In genomic region chr15:78260668-78261333, GRCm38 (mm10) we compare ENCODE assay signal across 23 mouse cellular contexts. TPM values are rescaled to one million over a fixed set of nuclear protein-coding genes. Genes with fewer than 3 reads are reported as not detected.
A peak's percentile ranks its signal among the peaks of the same experiment; 100 is the strongest.
DNase-seq lines count a peak whose midpoint lies in the region; ATAC-seq lines count a peak whose summit lies in the region.
"Had no signal": no experiment of that assay in that cellular context is flagged by ENCODE, and none has a peak within 500 bp of the region (broad histone marks: within the 10 kb centered on the region; RNA-seq: fewer than 3 reads in every experiment).

No protein-coding gene starts in this region.

- ATAC-seq in heart, embryonic 12.5 days (ENCODE audit: insufficient number of reproducible peaks, low FRiP score), result peak; percentile 85
- peak; percentile 91 for ATAC-seq in liver, embryonic 11.5 days (replicated peaks; ENCODE audit: low FRiP score)
- 0 out of 2 replicates have a peak, but pooled peaks have one; percentile 10 for ATAC-seq in megakaryocyte progenitor cell, adult 5-6 weeks (replicated peaks; ENCODE audit: poor library complexity)
- ATAC-seq: forebrain, embryonic 14.5 days; intestine, embryonic 16.5 days had no signal

- WGBS in heart, embryonic 12.5 days, result 44% methylated on average over 13 of the region's 13 CpGs
- WGBS in liver, embryonic 11.5 days, result 49% methylated on average over 13 of the region's 13 CpGs

- H3K27me3 ChIP-seq in heart, embryonic 12.5 days (replicated peaks), result peaks cover under 1% of the 10 kb centered on the region; the same call in 1 of the 2 replicates
- no peaks in the 10 kb centered on the region for H3K27me3 ChIP-seq in liver, embryonic 11.5 days (replicated peaks; ENCODE audit: control insufficient read depth, insufficient read depth, low read length)
- H3K27me3 ChIP-seq: hindbrain, embryonic 15.5 days; lung, embryonic 15.5 days; neural tube, embryonic 13.5 days had no signal

- 0 out of 2 replicates have a peak overlapping the region, but pooled peaks have one; percentile 11 for H3K4me2 ChIP-seq in heart, embryonic 12.5 days
- peak overlapping the region; percentile 47 for H3K4me2 ChIP-seq in liver, embryonic 11.5 days
- H3K4me2 ChIP-seq: hindbrain, embryonic 15.5 days; limb, embryonic 13.5 days; lung, embryonic 15.5 days; neural tube, embryonic 13.5 days had no signal

- DNase-seq in heart, adult 18-20 months, result no peak
- peak; percentile 24 for DNase-seq in c-Kit-negative CD71-positive TER-119-positive erythroid progenitor cells, embryonic 14.5 days (ENCODE audit: low read depth, low spot score)
- DNase-seq in liver, embryonic 11.5 days (ENCODE audit: low spot score), result no peak
- DNase-seq in urinary bladder, adult 2 months (ENCODE audit: low spot score), result no peak
- no peak for DNase-seq in layer of hippocampus, adult 9-11 months
- no peak for DNase-seq in cerebellum, adult 9-10 months
- DNase-seq: adrenal gland, postnatal 14 days; B cell, adult 2 months; cerebellum, adult 18-20 months; gastrocnemius, postnatal 14 days; heart, postnatal 36 days; midbrain, embryonic 14.5 days; spleen, adult 18-20 months had no signal

- no peaks in the 10 kb centered on the region for H3K9me3 ChIP-seq in heart, embryonic 12.5 days (replicated peaks)
- H3K9me3 ChIP-seq in liver, embryonic 11.5 days (ENCODE audit: control insufficient read depth, low read length), result no peaks in the 10 kb centered on the region
- H3K9me3 ChIP-seq: hindbrain, embryonic 15.5 days; limb, embryonic 13.5 days; lung, embryonic 15.5 days; neural tube, embryonic 13.5 days had no signal

- 0 out of 2 replicates have a peak overlapping the region, but pooled peaks have one; percentile 17 for H3K4me3 ChIP-seq in heart, embryonic 12.5 days
- H3K4me3 ChIP-seq in liver, embryonic 11.5 days (ENCODE audit: low read depth, low read length), result peak overlapping the region; percentile 28; the same call in 1 of the 2 replicates
- H3K4me3 ChIP-seq: hindbrain, embryonic 15.5 days; limb, embryonic 13.5 days; lung, embryonic 15.5 days; neural tube, embryonic 13.5 days had no signal

- H3K9ac ChIP-seq in heart, embryonic 12.5 days, result no peak overlapping the region; the same call in 1 of the 2 replicates
- H3K9ac ChIP-seq in liver, embryonic 11.5 days (ENCODE audit: low read depth, low read length), result peak overlapping the region; percentile 56
- H3K9ac ChIP-seq: hindbrain, embryonic 15.5 days; limb, embryonic 13.5 days; lung, embryonic 15.5 days; neural tube, embryonic 13.5 days had no signal

- peak overlapping the region; percentile 31; the same call in 1 of the 2 replicates for H3K27ac ChIP-seq in heart, embryonic 12.5 days (ENCODE audit: poor library complexity, severe bottlenecking)
- peak overlapping the region; percentile 50 for H3K27ac ChIP-seq in liver, embryonic 11.5 days (ENCODE audit: low read depth, low read length)
- H3K27ac ChIP-seq: hindbrain, embryonic 15.5 days; limb, embryonic 13.5 days; lung, embryonic 15.5 days; macrophage; neural tube, embryonic 13.5 days had no signal

- peaks cover 10% of the 10 kb centered on the region for H3K4me1 ChIP-seq in heart, embryonic 12.5 days (replicated peaks)
- H3K4me1 ChIP-seq in liver, embryonic 11.5 days (replicated peaks; ENCODE audit: control insufficient read depth, insufficient read depth, low read length), result peaks cover 13% of the 10 kb centered on the region
- H3K4me1 ChIP-seq: hindbrain, embryonic 15.5 days; limb, embryonic 13.5 days; lung, embryonic 15.5 days; neural tube, embryonic 13.5 days had no signal

- no peaks in the 10 kb centered on the region for H3K36me3 ChIP-seq in heart, embryonic 12.5 days
- H3K36me3 ChIP-seq in liver, embryonic 11.5 days (ENCODE audit: control insufficient read depth, insufficient read depth, low read length), result no peaks in the 10 kb centered on the region
- H3K36me3 ChIP-seq: hindbrain, embryonic 15.5 days; limb, embryonic 13.5 days; lung, embryonic 15.5 days; neural tube, embryonic 13.5 days had no signal

RNA-seq across cellular contexts. Expression of gene Ncf4, which starts 16.2 kb away (rescaled TPM):
- polyA plus RNA-seq in heart, embryonic 12.5 days (2016; fragmentation: Nextera tagmentation; extraction: Ambion mirVana), result 11.2 and 13.7 TPM in 2 replicates
- total RNA-seq in heart, adult 18-20 months (2021), result 1 to 10 TPM; 2.0 to 2.8 TPM
- 18.8 and 19.8 TPM in 2 replicates for polyA plus RNA-seq in liver, embryonic 11.5 days (2014; fragmentation: Nextera tagmentation; extraction: Ambion mirVana)
- 128 and 151 TPM in 2 replicates for total RNA-seq in megakaryocyte progenitor cell, adult 5-6 weeks (2015)
- 77.4 and 119 TPM in 2 replicates for total RNA-seq in megakaryocyte progenitor cell, adult 5-6 weeks (2017)
- polyA plus RNA-seq in urinary bladder, adult 2 months (2012; rRNA removed), result 14.7 and 24.4 TPM in 2 replicates

RNA-seq across cellular contexts. Expression of gene Csf2rb2, which starts 44.7 kb away (rescaled TPM):
- 0.48 and 0.51 TPM in 2 replicates for polyA plus RNA-seq in heart, embryonic 12.5 days (2016; fragmentation: Nextera tagmentation; extraction: Ambion mirVana)
- total RNA-seq in heart, adult 18-20 months (2021), result 1 to 10 TPM in 1 of 2 experiments, under 1 TPM in 1; 0.37 to 2.5 TPM
- polyA plus RNA-seq in liver, embryonic 11.5 days (2014; fragmentation: Nextera tagmentation; extraction: Ambion mirVana), result 1.5 and 1.8 TPM in 2 replicates
- 4.2 and 4.7 TPM in 2 replicates for total RNA-seq in megakaryocyte progenitor cell, adult 5-6 weeks (2015)
- 0.98 and 1.7 TPM in 2 replicates for total RNA-seq in megakaryocyte progenitor cell, adult 5-6 weeks (2017)
- polyA plus RNA-seq in urinary bladder, adult 2 months (2012; rRNA removed), result 6.5 and 7.3 TPM in 2 replicates
- polyA plus RNA-seq: forebrain, embryonic 14.5 days had no signal

RNA-seq across cellular contexts. Expression of gene Pvalb, which starts 54.6 kb away (rescaled TPM):
- polyA plus RNA-seq in heart, embryonic 12.5 days (2016; fragmentation: Nextera tagmentation; extraction: Ambion mirVana), result 0.21 and 0.49 TPM in 2 replicates
- under 1 TPM; 0.57 to 0.93 TPM for total RNA-seq in heart, adult 18-20 months (2021)
- not detected in 2 replicates for polyA plus RNA-seq in liver, embryonic 11.5 days (2014; fragmentation: Nextera tagmentation; extraction: Ambion mirVana)
- not detected in 2 replicates for total RNA-seq in megakaryocyte progenitor cell, adult 5-6 weeks (2015)
- total RNA-seq in megakaryocyte progenitor cell, adult 5-6 weeks (2017), result not detected in 2 replicates
- 0.07 TPM in 1 of 2 replicates, not detected in the other for polyA plus RNA-seq in urinary bladder, adult 2 months (2012; rRNA removed)
- total RNA-seq: adrenal gland, postnatal 14 days had no signal
- polyA plus RNA-seq: intestine, embryonic 16.5 days; macrophage; stomach, embryonic 14.5 days had no signal

Comparison
In these comparisons a context has a peak if more than half of its experiments do, and no peak if none do; other contexts are left out.
1. ATAC-seq: peak in every context shown above with its lines; median percentile 91 in liver, embryonic 11.5 days; 85 in heart, embryonic 12.5 days; 10 in megakaryocyte progenitor cell, adult 5-6 weeks.